Mouse (Mus musculus): ENCODE measurements around the gene Gli1. TPM values are rescaled to one million over a fixed set of nuclear protein-coding genes. Genes with fewer than 3 reads are reported as not detected.

Gli1 gene
- total RNA-seq, 2 experiments from 2014 or later: 5.2 to 5.6 TPM

- peak; percentile 76 for DNase-seq
Observed at GRCm38 (mm10) chr10:127290930-127291880, 50.6 kb downstream of the Gli1 start.

GRCm38 (mm10) chr10:127290307-127290929 is 51.4 kb downstream of the Gli1 start:
- peak; percentile 100 for DNase-seq

GRCm38 (mm10) chr10:127289573-127290191 is 52.1 kb downstream of the Gli1 start:
- DNase-seq: peak; percentile 63

- DNase-seq: peak; percentile 93
Observed at GRCm38 (mm10) chr10:127288800-127289572, 52.8 kb downstream of the Gli1 start, which contains the start of gene Mbd6. TSS of gene Mbd6 (minus strand) at chr10:127289018.

GRCm38 (mm10) chr10:127288328-127288799 is 53.4 kb downstream of the Gli1 start:
- DNase-seq: peak; percentile 76

GRCm38 (mm10) chr10:127287936-127288293 is 53.9 kb downstream of the Gli1 start:
- DNase-seq: peak; percentile 39

GRCm38 (mm10) chr10:127287271-127287935 is 54.4 kb downstream of the Gli1 start:
- DNase-seq: no peak

- DNase-seq: no peak
Observed at GRCm38 (mm10) chr10:127286730-127287129, 55.0 kb downstream of the Gli1 start.

- no peak for DNase-seq
Observed at GRCm38 (mm10) chr10:127286194-127286593, 55.6 kb downstream of the Gli1 start.

- no peak for DNase-seq
Observed at GRCm38 (mm10) chr10:127285644-127286043, 56.1 kb downstream of the Gli1 start.

GRCm38 (mm10) chr10:127284724-127285500 is 56.9 kb downstream of the Gli1 start:
- DNase-seq: no peak

GRCm38 (mm10) chr10:127284105-127284622 is 57.6 kb downstream of the Gli1 start:
- no peak for DNase-seq

GRCm38 (mm10) chr10:127282620-127283215 is 59.1 kb downstream of the Gli1 start:
- peak; percentile 58 for DNase-seq

- DNase-seq: no peak
Observed at GRCm38 (mm10) chr10:127281316-127281715, 60.5 kb downstream of the Gli1 start.

Other genes starting within 250 kb of the Gli1 start
- 10 to 100 TPM; 82.0 to 88.6 TPM for gene Os9, start 220.8 kb downstream of the Gli1 start, total RNA-seq (2021)
- 10 to 100 TPM; 12.7 to 16.3 TPM for gene B4galnt1, start 176.7 kb downstream of the Gli1 start, total RNA-seq (2021)
- gene Slc26a10, start 161.3 kb downstream of the Gli1 start, total RNA-seq (2021): 10 to 100 TPM in 1 of 2 experiments, 1 to 10 TPM in 1; 7.4 to 13.7 TPM
- 10 to 100 TPM; 18.1 to 26.5 TPM for gene Arhgef25, start 151.9 kb downstream of the Gli1 start, total RNA-seq (2021)
- 10 to 100 TPM; 48.3 to 69.4 TPM for gene Dtx3, start 146.2 kb downstream of the Gli1 start, total RNA-seq (2021)
- gene Pip4k2c, start 130.4 kb downstream of the Gli1 start, total RNA-seq (2021): 10 to 100 TPM; 27.7 to 30.9 TPM
- 10 to 100 TPM in 1 of 2 experiments, 1 to 10 TPM in 1; 7.4 to 16.9 TPM for gene Kif5a, start 78.6 kb downstream of the Gli1 start, total RNA-seq (2021)
- 100 to 1,000 TPM; 151 to 164 TPM for gene Dctn2, start 75.6 kb downstream of the Gli1 start, total RNA-seq (2021)
- 10 to 100 TPM; 42.9 to 66.4 TPM for gene Mbd6, start 53.0 kb downstream of the Gli1 start, total RNA-seq (2021)
- 10 to 100 TPM; 82.6 to 86.3 TPM for gene Mars, start 30.2 kb downstream of the Gli1 start, total RNA-seq (2021)
- gene Arhgap9, start 20.0 kb downstream of the Gli1 start, total RNA-seq (2021): 1 to 10 TPM; 6.5 to 6.6 TPM
- gene Inhbe, start 12.4 kb upstream of the Gli1 start, total RNA-seq (2021): 1 to 10 TPM; 1.2 to 6.6 TPM
- gene Inhbc, start 28.5 kb upstream of the Gli1 start, total RNA-seq (2021): 10 to 100 TPM; 10.9 to 22.9 TPM
- 100 to 1,000 TPM; 119 to 123 TPM for gene R3hdm2, start 38.4 kb upstream of the Gli1 start, total RNA-seq (2021)
- 10 to 100 TPM in 1 of 2 experiments, 1 to 10 TPM in 1; 5.2 to 16.9 TPM for gene Stac3, start 159.7 kb upstream of the Gli1 start, total RNA-seq (2021)
- 10 to 100 TPM; 49.3 to 56.4 TPM for gene Ndufa4l2, start 173.0 kb upstream of the Gli1 start, total RNA-seq (2021)
- gene Shmt2, start 180.5 kb upstream of the Gli1 start, total RNA-seq (2021): 10 to 100 TPM; 56.1 to 57.7 TPM
- gene Nxph4, start 192.6 kb upstream of the Gli1 start, total RNA-seq (2021): 1 to 10 TPM; 5.3 TPM

Data from adrenal gland, postnatal 10 days (tissue).